Mouse (Mus musculus) lung, postnatal 36 days (tissue): ENCODE results near the gene 9130409I23Rik.
A peak's percentile ranks its signal among the peaks of the same experiment; 100 is the strongest.
"Not testable (repeated sequence)": the region's sequence is repeated elsewhere in the genome, so short reads cannot be mapped to it uniquely, and the experiment has no call there.

Experiments
- DNase-seq: peaks from one replicate; pipeline ENCODE4 v3.0.0; 2022; ENCODE audit warnings: mixed read lengths

9130409I23Rik gene

GRCm38 (mm10) chr1:181035015-181035778 lies 15.8 kb upstream of the 9130409I23Rik start:
- DNase-seq = not testable (repeated sequence)

DNA sequence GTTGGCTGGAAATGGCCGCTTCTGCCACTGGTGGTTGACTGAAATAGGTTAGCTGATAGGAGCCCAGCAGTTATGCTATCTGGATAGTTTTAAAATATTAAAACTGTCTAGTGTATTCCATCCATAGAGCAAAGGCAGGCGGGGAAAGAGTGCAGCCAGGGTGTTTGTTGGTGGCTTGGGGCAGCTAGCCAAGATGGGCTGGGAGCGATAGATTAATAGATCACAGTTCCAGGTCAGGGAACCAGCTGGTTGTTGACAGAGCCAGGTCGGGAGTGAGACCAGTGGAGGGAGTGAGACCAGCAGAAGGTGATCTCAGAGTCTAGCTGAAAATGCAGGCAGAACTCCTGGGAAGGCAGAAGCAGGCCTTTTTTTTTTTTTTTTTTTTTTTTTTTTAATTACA lies 13.4 kb upstream of the 9130409I23Rik start:
- no peak for DNase-seq

DNA sequence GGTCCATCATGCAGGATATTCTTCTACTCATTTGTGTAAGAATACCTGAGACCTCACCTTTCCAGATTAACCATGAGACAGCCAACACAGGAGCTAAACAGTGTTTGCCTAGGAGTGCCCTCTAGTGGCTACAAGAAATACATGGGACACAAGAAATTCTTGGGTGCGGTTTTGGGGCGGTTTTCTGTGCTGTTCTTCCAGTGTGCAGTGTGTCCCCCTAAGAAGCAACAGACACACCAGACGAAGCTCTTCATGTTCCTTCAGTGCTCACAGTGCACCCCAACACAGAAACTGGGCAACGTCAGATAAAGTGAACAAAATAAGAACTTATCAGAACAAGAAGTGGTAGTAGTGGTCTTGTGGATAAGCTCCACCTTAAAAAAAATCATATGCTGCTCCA lies 11.4 kb upstream of the 9130409I23Rik start:
- peak; percentile 69 for DNase-seq

GRCm38 (mm10) chr1:181047520-181047919 lies 3.5 kb upstream of the 9130409I23Rik start:
- DNase-seq = no peak

DNA sequence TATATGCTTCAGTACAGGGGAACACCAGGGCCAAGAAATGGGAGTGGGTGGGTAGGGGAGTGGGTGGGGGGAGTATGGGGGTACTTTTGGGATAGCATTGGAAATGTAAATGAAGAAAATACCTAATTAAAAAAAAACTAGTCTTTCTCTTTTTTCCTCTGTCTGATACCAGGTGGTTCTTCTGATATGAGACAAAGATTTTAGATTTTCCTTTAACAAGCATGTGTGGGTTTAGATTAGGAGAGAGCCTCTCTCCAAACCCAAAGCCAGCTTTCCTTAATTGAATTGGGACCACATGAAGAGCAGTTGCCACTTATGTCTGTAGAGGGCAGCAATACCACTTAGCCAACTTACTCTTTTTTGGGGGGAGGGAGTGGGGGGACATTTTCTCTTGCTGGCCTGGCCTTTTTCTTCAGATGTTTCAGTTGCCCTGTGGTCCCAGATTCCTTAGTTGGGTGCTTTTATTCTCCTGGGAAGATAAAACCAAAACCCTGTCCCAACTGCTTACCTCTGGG lies 1.7 kb upstream of the 9130409I23Rik start:
- DNase-seq = no peak

DNA sequence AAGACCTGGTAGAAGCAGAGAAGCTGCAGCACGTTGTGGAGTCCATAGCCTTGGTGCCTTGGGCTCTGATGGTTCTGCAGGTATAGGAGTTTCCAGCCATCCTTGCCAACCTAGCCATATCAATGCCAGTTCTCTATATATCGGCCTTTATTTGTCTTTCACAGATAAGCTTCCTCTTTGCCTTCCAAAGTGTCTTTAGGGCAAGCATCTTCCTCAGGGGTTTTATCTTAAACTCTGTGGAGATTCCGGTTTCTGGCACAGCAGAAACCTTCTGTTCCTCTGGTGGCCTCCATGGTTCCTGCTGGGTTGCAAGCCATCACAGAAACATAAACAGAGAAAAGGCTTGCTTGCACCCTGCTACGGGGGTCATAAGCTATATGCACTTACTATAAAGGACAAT lies 1.9 kb downstream of the 9130409I23Rik start:
- DNase-seq = no peak

DNA sequence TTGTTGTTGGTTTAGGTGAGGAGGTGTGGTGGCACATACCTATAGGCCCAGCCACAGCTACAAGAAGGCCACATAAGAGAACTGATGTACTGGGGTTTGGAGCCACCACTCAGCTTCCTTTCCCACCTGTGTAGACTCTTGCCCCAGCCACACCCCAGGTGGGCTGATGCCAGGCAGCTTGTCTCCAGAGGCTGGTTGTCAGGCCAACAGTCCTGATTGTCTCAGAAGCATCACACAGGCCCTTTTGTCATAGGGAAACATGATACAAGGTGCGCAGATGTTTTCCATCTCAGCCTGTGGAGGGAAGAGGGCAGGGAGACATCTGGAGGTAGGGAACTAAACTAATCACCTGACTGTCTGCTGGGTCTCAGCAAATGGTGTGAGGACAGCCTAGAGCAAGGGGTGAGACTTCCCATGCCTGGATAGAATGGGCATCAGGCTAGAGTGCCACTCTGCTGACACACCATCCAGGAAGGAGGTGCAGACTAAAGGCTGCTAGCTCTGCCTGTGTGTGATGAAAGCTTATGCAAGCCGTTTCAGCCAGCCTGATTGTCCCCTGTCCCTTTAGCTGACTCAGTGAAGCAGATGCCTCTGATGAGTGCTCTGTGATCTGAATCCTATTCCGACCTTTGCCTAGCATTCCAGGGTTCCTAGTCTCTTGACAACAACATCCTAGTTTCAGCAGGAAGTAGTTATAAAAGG lies 10.9 kb downstream of the 9130409I23Rik start:
- DNase-seq = no peak

- DNase-seq = no peak
Measured at GRCm38 (mm10) chr1:181063991-181064390, 13.0 kb downstream of the 9130409I23Rik start.

GRCm38 (mm10) chr1:181064648-181065047 lies 13.6 kb downstream of the 9130409I23Rik start:
- DNase-seq = no peak

DNA sequence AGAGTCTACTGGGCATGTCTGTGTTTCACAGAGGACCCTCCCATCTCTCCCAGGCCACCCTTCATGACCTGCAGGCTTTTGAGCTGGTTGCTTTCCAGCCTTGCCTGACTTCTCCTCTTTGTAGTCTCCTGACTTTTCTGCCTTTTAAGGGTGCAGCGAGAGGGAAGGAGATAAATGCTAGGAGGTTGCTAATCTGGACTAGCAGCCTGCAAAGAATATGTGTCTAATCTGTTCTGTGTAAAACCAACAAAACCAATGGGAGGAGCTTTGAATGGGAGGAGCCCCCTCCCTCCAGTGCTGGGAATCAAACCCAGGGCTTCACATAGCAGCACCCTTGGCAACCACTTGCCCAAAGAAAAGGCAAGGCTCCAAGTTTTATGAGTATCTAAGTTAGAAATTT lies 17.3 kb downstream of the 9130409I23Rik start:
- DNase-seq = peak; percentile 4

DNA sequence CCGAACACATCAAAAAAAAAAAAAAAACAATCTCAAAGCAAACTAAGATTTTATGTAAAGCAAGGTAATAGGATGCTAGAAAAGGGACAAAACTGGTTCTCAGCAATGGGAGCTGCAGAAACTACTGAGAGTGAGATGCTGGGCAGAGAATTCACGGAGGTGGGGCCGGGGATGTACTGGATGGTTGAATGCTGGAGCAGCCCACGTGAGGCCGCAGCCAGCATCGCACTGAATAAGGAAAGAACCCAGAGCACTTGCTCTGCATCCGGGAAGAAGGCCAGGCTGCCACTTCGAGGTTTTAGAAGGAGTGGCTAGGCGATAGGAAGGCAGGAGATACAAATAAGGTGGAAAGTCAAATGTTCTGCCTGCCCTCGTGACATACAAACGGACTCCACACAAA lies 18.6 kb downstream of the 9130409I23Rik start:
- DNase-seq = no peak

GRCm38 (mm10) chr1:181073075-181073474 lies 22.0 kb downstream of the 9130409I23Rik start:
- DNase-seq = no peak

DNA sequence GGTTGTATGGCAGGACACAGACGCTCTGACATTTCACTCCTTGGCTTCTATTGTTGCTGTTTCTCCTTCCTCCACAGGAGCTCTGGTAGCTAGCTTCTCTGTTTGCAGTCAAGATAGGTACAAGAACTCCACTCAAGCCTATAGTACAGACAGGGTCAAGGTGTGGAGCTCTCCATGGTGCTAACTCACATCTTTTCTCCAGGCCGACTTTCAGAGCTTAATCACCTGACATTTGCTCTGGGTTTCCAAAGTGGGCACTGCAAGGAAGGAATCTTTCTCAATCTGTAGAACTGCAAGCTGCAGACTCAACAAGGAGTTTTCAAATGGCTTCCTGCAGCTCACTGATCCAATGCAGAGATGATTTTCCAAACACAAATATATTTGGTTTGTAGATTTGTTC lies 33.0 kb downstream of the 9130409I23Rik start:
- DNase-seq = no peak

DNA sequence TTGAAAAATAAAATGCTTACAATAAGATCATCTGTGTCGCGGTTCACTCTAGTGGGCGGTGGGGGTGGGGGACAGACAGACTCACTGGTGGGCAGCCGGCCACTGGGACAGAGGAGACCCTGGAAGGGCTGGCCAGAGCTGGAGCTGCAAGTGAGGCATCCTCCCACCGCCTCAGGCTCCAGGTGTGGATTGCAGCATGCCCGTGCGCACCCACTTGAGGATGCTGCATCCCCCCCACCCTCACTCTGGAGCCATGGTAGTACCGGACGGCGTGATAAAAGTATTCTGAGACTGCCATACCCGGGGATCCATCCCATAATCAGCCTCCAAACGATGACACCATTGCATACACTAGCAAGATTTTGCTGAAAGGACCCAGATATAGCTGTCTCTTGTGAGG lies 39.0 kb downstream of the 9130409I23Rik start:
- no peak for DNase-seq
